Mouse (Mus musculus): ENCODE data around the gene Fxr2.
"Not testable (repeated sequence)": the region's sequence is repeated elsewhere in the genome, so short reads cannot be mapped to it uniquely, and the experiment has no call there.

Gene Fxr2

GRCm38 (mm10) chr11:69613553-69614256 lies 19.1 kb upstream of the Fxr2 start:
- peak; percentile 81 for DNase-seq

DNA sequence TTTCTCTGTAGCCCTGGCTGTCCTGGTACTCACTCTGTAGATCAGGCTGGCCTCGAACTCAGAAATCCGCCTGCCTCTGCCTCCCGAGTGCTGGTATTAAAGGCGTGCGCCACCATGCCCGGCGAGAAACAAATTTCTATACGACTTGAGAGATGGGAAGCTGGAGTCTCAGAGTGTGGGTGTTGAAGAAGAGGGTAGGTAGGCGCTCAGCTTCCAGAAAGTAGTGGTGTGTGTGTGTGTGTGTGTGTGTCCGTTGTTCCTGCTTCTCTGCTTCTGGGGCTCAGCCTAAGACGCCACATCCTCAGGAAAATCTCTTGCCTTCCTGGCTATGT lies 18.6 kb upstream of the Fxr2 start:
- DNase-seq, result not testable (repeated sequence)

GRCm38 (mm10) chr11:69616781-69617180 lies 16.0 kb upstream of the Fxr2 start:
- DNase-seq, result no peak

- DNase-seq, result no peak
Measured at GRCm38 (mm10) chr11:69617805-69618204, 15.0 kb upstream of the Fxr2 start, which contains the start of gene Shbg. Gene Shbg, minus strand, starts transcription at chr11:69617905.

DNA sequence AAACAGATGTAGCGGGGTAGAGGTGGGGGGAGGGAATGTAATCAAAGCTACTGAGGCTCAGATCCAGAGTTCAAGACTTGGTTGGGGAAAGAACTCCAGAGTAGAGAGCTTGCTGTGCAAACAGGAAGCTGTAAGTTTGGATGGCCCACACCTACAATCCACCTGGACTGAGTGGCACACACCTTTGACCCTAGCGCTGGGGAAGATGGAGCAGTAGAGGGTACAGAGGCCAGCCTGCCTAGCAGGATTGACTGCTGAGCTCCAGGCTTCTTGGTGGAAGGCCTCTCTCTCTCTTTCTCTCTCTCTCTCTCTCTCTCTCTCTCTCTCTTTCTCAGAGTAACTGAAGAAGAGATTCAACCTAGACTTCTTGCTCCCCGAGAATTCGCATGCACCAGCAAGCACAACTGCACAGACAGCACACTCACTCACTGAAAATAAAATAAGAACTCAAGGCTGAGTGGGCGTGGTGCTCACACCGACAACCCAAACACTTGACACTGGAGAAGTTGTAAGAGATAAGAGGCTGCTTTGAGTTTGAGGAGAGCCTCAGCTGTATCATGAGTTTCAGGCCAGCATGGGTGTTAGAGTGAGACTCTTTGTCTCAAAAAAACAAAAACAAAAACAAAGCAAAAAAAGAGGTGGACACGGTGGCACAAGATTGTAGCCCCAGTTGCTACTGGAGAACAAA lies 12.3 kb upstream of the Fxr2 start:
- no peak for DNase-seq

GRCm38 (mm10) chr11:69621571-69622268 lies 11.1 kb upstream of the Fxr2 start, which contains the start of gene Sat2:
Gene Sat2, plus strand, starts transcription at chr11:69622024.
- DNase-seq, result peak; percentile 44

GRCm38 (mm10) chr11:69622406-69622805 lies 10.4 kb upstream of the Fxr2 start:
- DNase-seq, result no peak

- DNase-seq, result no peak
Measured at GRCm38 (mm10) chr11:69623006-69623405, 9.8 kb upstream of the Fxr2 start.

GRCm38 (mm10) chr11:69624339-69624738 lies 8.5 kb upstream of the Fxr2 start:
- not testable (repeated sequence) for DNase-seq

- DNase-seq, result peak; percentile 65
Measured at GRCm38 (mm10) chr11:69628286-69628685, 4.5 kb upstream of the Fxr2 start.

GRCm38 (mm10) chr11:69629802-69630201 lies 3.0 kb upstream of the Fxr2 start:
- no peak for DNase-seq

GRCm38 (mm10) chr11:69633128-69633866 lies 507 bp downstream of the Fxr2 start:
- DNase-seq, result no peak

DNA sequence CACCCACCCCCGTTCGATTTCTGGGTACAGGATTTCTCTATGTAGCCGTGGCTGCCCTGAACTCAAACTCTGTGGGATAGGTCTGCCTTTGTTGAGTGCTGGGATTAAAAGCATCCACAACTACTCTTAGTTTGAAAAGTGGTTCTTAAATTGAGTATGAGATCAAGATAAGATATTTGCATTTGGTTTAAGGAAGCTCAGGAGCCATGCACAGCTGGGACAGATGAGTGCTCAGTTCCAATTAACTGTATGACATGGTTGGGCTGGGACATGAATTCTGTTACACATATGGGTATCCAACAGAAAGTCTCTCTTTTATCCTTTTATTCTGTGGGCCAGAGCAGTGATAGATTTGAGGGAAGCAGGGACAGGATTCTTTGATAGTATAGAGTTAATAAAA lies 2.7 kb downstream of the Fxr2 start:
- DNase-seq, result no peak

DNA sequence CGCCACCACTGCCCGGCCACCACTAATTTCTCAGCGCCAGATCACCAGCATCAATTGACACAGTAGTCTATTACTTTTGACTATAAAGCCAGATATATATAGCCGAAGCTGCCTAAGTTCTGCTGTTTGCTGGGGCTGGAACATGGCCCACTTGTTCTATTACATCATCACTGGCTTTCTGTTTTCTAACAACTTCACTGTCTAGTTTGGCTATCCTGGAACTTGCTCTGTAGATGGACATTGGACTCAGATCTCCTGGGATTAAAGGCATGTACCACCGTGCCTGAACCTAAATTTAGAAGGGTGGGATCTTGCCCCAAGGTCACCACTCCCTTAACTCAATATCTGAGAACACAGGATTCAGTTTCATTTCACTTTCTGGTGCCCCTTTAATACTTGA lies 13.1 kb downstream of the Fxr2 start:
- DNase-seq, result no peak

- no peak for DNase-seq
Measured at GRCm38 (mm10) chr11:69653399-69653798, 20.6 kb downstream of the Fxr2 start.

DNA sequence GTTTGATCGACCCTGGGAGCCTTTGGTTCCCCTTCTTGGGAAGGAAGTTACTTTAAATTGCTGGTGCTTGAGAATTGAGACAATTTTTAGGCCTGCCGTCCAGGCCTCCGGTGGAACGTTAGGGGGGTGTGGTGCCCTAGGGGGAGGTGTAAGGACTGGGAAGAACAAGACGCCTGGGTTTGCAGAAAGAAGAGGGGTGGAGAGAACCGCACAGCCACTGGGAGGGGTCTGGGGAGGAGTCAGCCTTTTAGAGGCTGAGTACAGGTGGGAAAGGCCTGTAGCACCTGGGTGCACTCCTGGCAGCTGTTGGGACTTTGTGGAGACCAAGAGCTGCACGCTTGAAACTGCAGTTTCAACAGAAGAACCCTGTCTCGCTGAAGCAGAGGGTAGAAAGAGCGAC lies 22.0 kb downstream of the Fxr2 start:
- no peak for DNase-seq

- DNase-seq, result peak; percentile 79
Measured at GRCm38 (mm10) chr11:69655264-69656064, 22.7 kb downstream of the Fxr2 start, which contains the start of gene Sox15. Gene Sox15, plus strand, starts transcription at chr11:69655314.

- DNase-seq, result no peak
Measured at GRCm38 (mm10) chr11:69656065-69656455, 23.3 kb downstream of the Fxr2 start.

DNA sequence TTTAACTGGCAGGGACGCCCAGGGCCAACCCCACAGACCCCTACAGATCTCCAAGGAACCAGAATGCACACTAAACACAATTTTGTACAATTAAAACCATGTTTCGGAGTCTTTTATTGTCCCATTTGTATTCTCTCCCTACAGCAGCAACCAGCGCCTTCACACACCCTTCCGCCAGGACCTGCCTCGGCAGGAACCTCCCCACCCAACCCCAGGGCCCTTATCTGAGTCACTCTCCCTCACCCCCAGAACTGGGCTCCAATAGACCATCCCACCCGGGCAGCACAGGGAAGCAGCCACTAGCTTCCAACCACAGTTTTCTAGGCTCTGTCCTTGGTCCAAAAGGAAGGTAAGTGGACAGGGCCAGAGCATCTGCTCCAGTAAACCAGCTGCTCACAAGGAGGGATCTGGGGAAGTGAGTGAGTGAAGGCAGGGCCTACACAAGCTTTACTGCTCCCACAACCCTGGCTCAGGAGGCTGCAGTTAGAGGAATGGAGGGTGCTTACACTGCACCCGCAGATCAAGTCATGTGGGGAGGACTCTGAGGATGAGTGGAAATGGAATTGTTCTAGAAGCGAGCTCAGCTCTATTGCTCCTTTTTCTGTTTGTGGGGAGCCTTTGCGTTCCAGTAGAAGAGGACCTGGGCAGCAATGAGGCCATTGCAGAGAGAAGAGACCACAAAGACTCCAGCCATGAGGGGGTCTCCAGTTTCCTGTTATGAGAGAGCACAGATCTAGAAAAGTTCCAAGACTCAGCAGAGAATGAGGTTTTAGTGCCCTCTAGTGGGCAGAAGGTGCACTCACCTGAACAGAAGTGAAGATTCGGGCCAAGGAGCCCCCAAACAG lies 24.0 kb downstream of the Fxr2 start:
- no peak for DNase-seq

DNA sequence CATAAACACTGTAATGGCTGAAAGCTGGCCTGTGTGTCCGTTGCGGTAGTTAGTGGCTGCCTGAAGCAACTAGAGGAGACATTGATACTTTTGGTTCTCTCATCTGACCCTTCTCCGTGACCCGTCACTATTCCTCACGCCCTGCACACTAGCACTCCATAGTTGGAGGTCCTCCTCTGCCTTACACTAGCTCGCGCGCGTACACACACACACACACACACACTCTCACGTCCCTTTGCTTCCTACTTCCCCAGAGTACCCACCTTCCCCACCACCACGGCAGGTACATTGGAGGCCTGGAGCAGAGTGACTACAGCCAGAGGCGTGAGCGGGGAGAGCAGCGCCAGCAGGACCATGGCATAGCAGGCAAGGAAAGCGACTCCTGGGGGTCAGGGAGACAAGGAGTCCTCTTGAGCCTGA lies 24.7 kb downstream of the Fxr2 start:
- no peak for DNase-seq

- no peak for DNase-seq
Measured at GRCm38 (mm10) chr11:69661221-69661881, 28.6 kb downstream of the Fxr2 start.

All from right cerebral cortex, postnatal 14 days (tissue).